In the genomic region with DNA sequence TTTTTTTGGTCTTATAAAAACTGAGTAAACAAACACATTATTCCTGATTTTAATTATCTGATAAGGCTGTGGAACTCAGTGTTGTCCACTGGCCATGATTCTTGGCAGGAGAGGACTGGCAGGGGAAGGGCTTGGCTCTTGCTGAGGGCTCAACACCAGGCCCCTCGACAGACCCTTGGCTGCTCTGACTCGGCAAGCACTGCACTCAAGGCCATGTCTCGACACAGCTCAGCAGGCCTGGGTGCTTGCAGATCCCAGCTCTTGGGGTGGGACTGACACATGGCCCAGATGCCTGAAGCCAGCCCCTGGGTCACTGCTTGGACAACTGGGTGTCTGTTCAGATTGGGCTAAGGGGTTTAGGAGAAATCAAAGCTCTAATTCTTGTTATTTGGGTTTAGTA, we compare ENCODE assay signal across 14 mouse cellular contexts. TPM values are rescaled to one million over a fixed set of nuclear protein-coding genes. Genes with fewer than 3 reads are reported as not detected.
A peak's percentile ranks its signal among the peaks of the same experiment; 100 is the strongest.
DNase-seq lines count a peak whose midpoint lies in the region; ATAC-seq and TF ChIP-seq lines count a peak whose summit lies in the region.
"Had no signal": no experiment of that assay in that cellular context is flagged by ENCODE, and none has a peak within 500 bp of the region (broad histone marks: within the 10 kb centered on the region; RNA-seq: fewer than 3 reads in every experiment).

No protein-coding gene starts in this region.

- H3K4me1 ChIP-seq in hindbrain, postnatal 0 days (ENCODE audit: insufficient read depth, low read length): no peaks in the 10 kb centered on the region
- no peaks in the 10 kb centered on the region for H3K4me1 ChIP-seq in hindbrain, embryonic 14.5 days (replicated peaks; ENCODE audit: control insufficient read depth, insufficient read depth, low read length)
- H3K4me1 ChIP-seq: megakaryocyte, embryonic 14.5 days had no signal

- no peaks in the 10 kb centered on the region for H3K27me3 ChIP-seq in hindbrain, postnatal 0 days (ENCODE audit: insufficient read depth, low read length)
- no peaks in the 10 kb centered on the region for H3K27me3 ChIP-seq in hindbrain, embryonic 14.5 days (ENCODE audit: control insufficient read depth, insufficient read depth, low read length)

- H3K36me3 ChIP-seq in hindbrain, postnatal 0 days (ENCODE audit: insufficient read depth, low read length): peaks cover 4% of the 10 kb centered on the region; the same call in 1 of the 2 replicates
- peaks cover 23% of the 10 kb centered on the region for H3K36me3 ChIP-seq in hindbrain, embryonic 14.5 days (replicated peaks; ENCODE audit: control insufficient read depth, insufficient read depth)

- peak; percentile 15 for DNase-seq in adrenal gland, adult 2 months
- no peak for DNase-seq in adrenal gland, adult 18-20 months (ENCODE audit: low spot score in 2 of 2)
- DNase-seq in hindbrain, postnatal 0 days (ENCODE audit: low spot score): peak; percentile 28
- no peak for DNase-seq in hindbrain, embryonic 14.5 days (ENCODE audit: low spot score)
- peak; percentile 86 for DNase-seq in adipocyte (ENCODE audit: low spot score)
- peak; percentile 59 for DNase-seq in kidney, postnatal 14 days

- no peak overlapping the region for H3K9ac ChIP-seq in hindbrain, postnatal 0 days (replicated peaks; ENCODE audit: low read length)
- H3K9ac ChIP-seq in hindbrain, embryonic 14.5 days: no peak overlapping the region

- H3K4me3 ChIP-seq in hindbrain, postnatal 0 days (ENCODE audit: low read length): no peak overlapping the region
- no peak overlapping the region for H3K4me3 ChIP-seq in hindbrain, embryonic 14.5 days (replicated peaks; ENCODE audit: low read length)
- H3K4me3 ChIP-seq: left cerebral cortex, adult 2 months; megakaryocyte, embryonic 14.5 days; myocyte had no signal

- 48% methylated on average over 3 of the region's 3 CpGs for WGBS in hindbrain, postnatal 0 days
- WGBS in hindbrain, embryonic 14.5 days: 74% methylated on average over 3 of the region's 3 CpGs

- no peak for TF ChIP-seq CTCF in hindbrain, postnatal 0 days (IDR thresholded peaks at IDR 0.05; ENCODE audit: low read depth)

- H3K27ac ChIP-seq in hindbrain, postnatal 0 days: no peak overlapping the region
- H3K27ac ChIP-seq in hindbrain, embryonic 14.5 days: no peak overlapping the region
- H3K27ac ChIP-seq: kidney, postnatal 0 days; left cerebral cortex, adult 2 months had no signal

- no peak overlapping the region for H3K4me2 ChIP-seq in hindbrain, postnatal 0 days (ENCODE audit: low read depth, low read length)
- no peak overlapping the region for H3K4me2 ChIP-seq in hindbrain, embryonic 14.5 days (replicated peaks)
- H3K4me2 ChIP-seq: liver, embryonic 11.5 days had no signal

- ATAC-seq in hindbrain, postnatal 0 days: no peak
- ATAC-seq in hindbrain, embryonic 14.5 days (ENCODE audit: low FRiP score): no peak
- no peak for ATAC-seq in megakaryocyte-erythroid progenitor cell, adult 5-6 weeks (replicated peaks; ENCODE audit: low FRiP score, low TSS enrichment, poor library complexity, severe bottlenecking)
- no peak for ATAC-seq in erythroid progenitor cell, adult 5-6 weeks (replicated peaks; ENCODE audit: low FRiP score, poor library complexity, severe bottlenecking)

- H3K9me3 ChIP-seq in hindbrain, postnatal 0 days (ENCODE audit: low read length): no peaks in the 10 kb centered on the region
- no peaks in the 10 kb centered on the region for H3K9me3 ChIP-seq in hindbrain, embryonic 14.5 days (ENCODE audit: control insufficient read depth, low read length)

RNA-seq across cellular contexts. Expression of a gene that starts 11.4 kb away (rescaled TPM):
- 1 to 10 TPM; 2.9 to 5.6 TPM for total RNA-seq in adrenal gland, adult 2 months (2021)
- 5.5 and 5.9 TPM in 2 replicates for polyA plus RNA-seq in adrenal gland, adult 2 months (2012; rRNA removed)
- total RNA-seq in adrenal gland, adult 18-20 months (2021): 1 to 10 TPM; 4.9 to 5.7 TPM
- 10.4 and 11.7 TPM in 2 replicates for total RNA-seq in hindbrain, postnatal 0 days (2014; rRNA removed)
- 8.2 and 8.4 TPM in 2 replicates for polyA plus RNA-seq in hindbrain, postnatal 0 days (2015; fragmentation: Nextera tagmentation; extraction: Ambion mirVana)
- 12.9 and 14.2 TPM in 2 replicates for polyA plus RNA-seq in hindbrain, embryonic 14.5 days (2014; fragmentation: Nextera tagmentation; extraction: Ambion mirVana)
- 2.1 and 5.5 TPM in 2 replicates for total RNA-seq in megakaryocyte-erythroid progenitor cell, adult 5-6 weeks (2014; fragmentation: Nextera tagmentation)
- 4.9 and 10.6 TPM in 2 replicates for total RNA-seq in megakaryocyte-erythroid progenitor cell, adult 5-6 weeks (2017)
- 2.5 TPM in 1 of 2 replicates, not detected in the other for total RNA-seq in erythroid progenitor cell, adult 5-6 weeks (2015; ENCODE audit: low replicate concordance)
- total RNA-seq in erythroid progenitor cell, adult 5-6 weeks (2017; ENCODE audit: low replicate concordance): 0.26 TPM in 1 of 2 replicates, not detected in the other

RNA-seq across cellular contexts. Expression of a gene that starts 39.7 kb away (rescaled TPM):
- 10 to 100 TPM in 1 of 2 experiments, 1 to 10 TPM in 1; 8.9 to 28.9 TPM for total RNA-seq in adrenal gland, adult 2 months (2021)
- polyA plus RNA-seq in adrenal gland, adult 2 months (2012; rRNA removed): 3.3 and 3.8 TPM in 2 replicates
- 10 to 100 TPM; 10.1 to 26.1 TPM for total RNA-seq in adrenal gland, adult 18-20 months (2021)
- 0.52 TPM in 1 of 2 replicates, not detected in the other for total RNA-seq in hindbrain, postnatal 0 days (2014; rRNA removed)
- not detected in 2 replicates for polyA plus RNA-seq in hindbrain, postnatal 0 days (2015; fragmentation: Nextera tagmentation; extraction: Ambion mirVana)
- polyA plus RNA-seq in hindbrain, embryonic 14.5 days (2014; fragmentation: Nextera tagmentation; extraction: Ambion mirVana): not detected in 2 replicates
- not detected in 2 replicates for total RNA-seq in megakaryocyte-erythroid progenitor cell, adult 5-6 weeks (2014; fragmentation: Nextera tagmentation)
- total RNA-seq in megakaryocyte-erythroid progenitor cell, adult 5-6 weeks (2017): not detected in 2 replicates
- not detected in 2 replicates for total RNA-seq in erythroid progenitor cell, adult 5-6 weeks (2015; ENCODE audit: low replicate concordance)
- not detected in 2 replicates for total RNA-seq in erythroid progenitor cell, adult 5-6 weeks (2017; ENCODE audit: low replicate concordance)
- polyA plus RNA-seq: heart, postnatal 0 days; myocyte had no signal

Comparison
In these comparisons a context has a peak if more than half of its experiments do, and no peak if none do; other contexts are left out.
1. DNase-seq: peak in adrenal gland, adult 2 months (single experiment), hindbrain, postnatal 0 days (single experiment), adipocyte (single experiment) and kidney, postnatal 14 days (single experiment); none in adrenal gland, adult 18-20 months (0 of 2) and hindbrain, embryonic 14.5 days (single experiment).